Mouse (Mus musculus): ENCODE measurements at regions not wholly inside any gene's neighbourhood (a gene's known extent, or its start where the extent isn't known, plus 50 kb on each side); places are given as distances from the start of the nearest gene placed in this dataset.

DNA sequence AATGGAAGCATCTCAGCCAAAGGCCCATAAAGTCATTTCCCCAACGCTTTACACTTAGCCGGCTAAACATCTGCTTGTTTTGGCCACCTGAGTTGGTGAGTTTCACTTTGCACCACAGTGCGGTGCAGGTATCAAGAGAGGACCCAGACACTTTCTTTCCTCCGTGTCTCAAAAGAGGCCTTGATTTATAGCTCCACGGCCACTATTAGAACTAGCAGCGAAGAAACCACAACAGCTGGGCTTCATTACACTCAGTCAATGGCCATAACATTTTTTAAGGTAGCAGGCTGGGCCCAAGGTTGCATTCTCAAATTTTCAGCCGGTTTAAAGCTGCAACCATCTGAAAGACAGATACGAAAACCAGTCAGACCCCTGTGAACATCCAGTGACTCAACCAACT lies 103.4 kb downstream of the Mreg start:
- DNase-seq: no peak

DNA sequence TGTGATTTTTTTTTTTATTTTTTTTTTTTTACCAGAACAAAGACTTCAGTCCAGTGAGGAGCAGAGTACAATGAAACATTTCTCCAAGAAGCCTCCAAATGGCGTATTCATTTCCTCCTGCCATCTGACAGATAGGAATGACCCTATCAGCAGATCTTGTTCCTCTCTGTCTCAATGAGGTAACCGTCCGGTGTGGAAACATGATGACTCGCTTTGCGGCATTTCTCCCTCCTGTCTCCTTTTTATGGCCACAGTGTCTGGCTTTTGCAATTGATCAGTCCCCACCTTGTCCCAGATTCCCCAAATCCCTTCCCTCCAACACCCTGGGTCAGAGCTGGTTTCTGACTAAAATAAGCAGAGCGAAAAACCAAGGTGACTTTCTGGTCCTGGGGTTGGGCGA lies 105.0 kb downstream of the Mreg start:
- DNase-seq: no peak

DNA sequence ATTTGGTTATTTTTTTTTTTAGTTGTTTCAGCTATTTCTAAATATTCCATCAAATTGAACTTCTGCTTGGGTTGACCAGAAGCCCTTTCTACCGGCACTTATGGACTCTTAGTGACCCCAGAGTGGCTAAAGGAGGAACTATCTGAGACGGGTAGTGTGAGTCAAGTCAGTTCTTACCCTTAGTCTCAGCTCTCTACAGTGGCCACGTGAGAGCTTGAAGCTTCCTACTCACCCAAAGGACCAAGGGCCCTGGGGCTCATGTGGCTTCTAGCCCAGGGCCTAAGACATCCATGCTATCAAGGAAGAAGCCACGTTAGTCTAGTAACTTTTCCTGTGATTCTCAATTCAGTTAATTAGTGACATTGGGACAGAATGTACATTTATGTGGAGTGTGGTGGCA lies 105.5 kb downstream of the Mreg start:
- DNase-seq: no peak

DNA sequence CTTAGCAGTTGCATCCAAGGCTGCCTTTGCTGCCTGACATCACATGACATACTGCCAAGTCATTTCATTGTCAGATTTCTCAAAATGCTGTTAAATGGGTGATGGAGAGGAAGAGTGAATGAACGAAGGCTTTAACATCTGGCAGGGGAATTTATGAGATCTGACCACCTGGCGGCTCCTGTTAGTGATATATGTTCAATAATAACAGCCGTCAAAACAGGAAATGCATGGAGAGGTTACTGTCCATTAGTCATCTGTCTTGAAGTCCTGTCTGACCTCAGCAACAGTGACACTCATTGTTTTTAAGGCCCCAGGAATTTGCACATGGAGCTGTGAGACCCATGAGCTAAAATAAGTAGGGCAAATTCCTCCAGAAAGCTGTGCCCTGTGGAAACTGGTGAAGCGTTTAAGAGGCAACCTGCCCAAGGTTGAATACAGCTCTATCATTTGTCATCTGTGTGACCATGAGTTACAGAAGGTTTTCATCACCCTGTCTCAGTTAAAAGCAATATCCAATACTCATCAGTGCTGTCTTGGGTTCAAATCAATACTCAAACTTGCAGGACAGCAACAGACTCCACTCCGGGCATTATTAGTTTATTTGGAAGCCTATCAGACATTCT lies 106.6 kb downstream of the Mreg start:
- no peak for DNase-seq

DNA sequence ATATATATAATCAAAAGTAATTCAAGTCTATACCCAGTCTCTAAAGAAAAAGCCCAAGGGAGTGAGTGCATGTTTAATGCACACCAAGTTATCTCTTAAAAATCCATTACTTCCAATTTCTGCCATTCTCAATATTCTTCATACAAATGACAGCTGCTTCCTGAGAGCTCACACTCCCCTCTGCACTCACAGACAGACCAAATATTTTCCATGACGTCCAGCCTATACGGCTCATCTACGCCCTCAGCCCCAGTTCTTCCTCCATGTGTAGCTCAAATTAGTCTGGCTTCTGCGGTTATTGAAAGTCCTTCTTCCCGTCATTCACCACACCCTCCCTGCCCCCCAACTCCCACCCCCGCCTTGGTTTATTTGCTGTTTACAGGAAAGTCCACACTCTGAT lies 108.1 kb downstream of the Mreg start:
- DNase-seq: no peak

DNA sequence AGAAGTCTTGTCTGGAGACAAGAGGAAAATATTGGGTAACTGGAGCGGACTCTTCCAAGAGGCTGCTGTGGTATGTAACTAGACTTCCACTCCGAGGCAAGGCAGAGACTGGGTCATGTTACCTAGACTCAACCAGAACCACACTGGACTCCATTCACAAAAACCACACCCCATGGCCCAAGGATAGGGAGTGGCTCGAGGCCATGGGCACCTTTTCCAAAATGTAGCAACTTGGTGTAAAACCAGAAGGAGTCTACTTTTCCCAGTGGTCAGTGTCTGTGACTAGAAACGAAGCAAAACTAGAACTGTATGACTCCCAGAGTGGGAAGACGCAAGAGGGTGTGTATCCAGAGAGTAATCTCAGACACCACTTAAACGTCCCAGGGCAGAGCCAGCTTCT lies 108.7 kb downstream of the Mreg start:
- no peak for DNase-seq

DNA sequence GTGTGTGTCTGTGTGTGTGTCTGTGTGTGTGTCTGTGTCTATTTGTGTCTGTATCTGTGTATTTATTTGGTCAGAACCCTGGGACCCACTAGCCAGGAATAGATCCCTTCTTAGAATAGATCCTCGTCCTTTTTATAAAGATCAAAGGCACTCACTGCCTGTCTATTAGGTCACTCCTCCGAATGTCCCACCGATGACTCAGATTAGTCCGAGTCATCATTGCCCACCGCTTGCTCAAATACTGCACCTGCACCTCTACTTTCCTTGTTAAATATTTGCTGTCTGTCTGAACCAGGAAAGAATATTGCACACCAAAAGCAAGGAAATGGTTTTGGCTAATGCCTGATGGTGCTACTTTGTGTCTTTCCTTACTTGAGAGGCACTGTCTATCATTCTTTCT lies 112.7 kb downstream of the Mreg start:
- DNase-seq: no peak

DNA sequence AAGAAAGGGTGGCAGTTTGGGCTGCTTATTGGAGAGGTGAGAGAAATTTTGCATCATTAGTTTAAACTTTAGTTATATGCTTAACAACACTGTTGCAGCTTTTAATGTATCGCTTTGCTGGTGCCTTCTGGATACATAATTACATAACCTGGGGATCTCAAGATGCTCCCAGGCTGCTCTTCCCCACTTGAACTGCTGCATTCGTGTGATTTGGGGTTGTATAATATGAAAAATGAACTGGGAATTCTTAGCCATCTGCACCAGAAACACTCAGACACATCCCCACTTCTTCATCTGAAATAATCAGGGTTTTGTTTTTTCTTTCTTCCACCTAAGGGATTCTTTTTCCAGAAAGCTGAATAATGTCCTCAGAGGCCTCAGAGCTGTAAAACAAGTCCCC lies 120.8 kb downstream of the Mreg start:
- no peak for DNase-seq

DNA sequence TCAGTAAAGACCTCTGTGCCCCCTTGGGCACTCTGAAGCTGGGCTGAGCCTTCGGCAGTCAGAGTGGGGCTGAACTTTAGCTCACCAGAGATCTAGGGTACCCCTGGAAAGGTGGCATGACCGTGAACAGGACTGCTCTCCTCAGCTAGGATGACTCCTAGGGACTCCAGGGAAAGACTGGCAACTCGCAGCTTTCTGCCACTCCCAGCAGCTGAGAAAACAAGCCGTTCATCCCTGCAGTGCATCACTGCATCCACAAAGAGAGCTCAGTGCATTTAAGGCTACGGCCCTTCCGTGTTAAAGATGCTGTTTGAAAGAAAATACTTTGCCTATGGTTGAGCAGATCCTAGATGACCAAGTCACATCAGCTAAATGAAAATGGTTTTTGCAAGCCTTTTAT lies 126.4 kb downstream of the Mreg start:
- no peak for DNase-seq

DNA sequence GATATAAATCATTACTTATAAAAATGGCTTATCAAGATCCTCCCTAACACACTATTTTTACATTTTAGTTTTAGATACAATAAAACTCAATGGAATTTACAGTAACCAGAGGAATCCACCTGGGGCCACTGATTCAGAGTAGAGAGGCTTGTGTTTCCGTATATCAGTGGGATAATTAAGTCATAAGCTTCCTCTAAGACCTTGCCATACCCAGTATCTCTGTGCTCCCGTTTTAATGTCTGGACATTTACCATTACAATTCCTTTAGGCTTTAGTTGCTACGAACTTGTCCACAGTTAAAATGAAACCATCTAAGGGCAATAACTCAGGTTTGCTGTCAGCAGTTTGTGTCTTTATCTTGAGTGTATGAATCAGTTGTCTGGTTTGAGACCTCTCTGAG lies 127.9 kb downstream of the Mreg start:
- no peak for DNase-seq

DNA sequence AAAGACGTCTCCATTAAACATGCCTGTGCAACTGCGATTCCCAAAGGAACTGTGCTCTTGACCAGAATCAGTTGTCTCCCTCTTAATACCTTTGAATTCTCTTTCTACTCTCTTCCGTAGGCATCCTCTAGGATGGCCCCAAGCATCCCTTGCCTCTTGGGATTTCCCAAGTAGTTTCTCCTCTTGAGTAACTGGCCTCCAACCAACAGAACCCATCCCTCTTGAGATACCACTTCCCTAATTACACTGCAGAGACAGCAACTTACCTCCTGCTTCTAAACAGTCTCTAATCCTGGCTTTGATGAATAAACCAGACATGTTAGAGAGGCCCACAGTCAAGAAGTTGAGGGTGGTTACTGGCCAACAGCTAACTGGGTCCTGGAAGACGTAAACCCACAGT lies 129.7 kb downstream of the Mreg start:
- no peak for DNase-seq

DNA sequence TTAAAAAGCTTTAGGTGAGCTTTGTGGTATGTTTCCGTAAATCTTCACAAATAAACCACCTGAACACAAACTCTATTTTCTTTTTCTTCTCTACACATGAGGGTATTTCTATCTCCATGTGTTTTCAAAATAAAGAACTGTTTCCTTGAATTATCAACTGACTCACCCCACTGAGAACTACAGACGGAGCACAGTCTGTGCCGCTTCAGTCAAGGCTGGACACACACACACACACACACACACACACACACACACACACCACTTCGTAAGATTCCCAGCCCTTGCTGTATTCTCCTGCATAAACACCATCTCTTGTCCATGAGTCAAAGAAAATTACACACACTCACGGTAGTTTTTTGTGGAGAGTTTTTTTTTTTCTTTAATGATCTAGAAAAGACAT lies 130.3 kb downstream of the Mreg start:
- no peak for DNase-seq

DNA sequence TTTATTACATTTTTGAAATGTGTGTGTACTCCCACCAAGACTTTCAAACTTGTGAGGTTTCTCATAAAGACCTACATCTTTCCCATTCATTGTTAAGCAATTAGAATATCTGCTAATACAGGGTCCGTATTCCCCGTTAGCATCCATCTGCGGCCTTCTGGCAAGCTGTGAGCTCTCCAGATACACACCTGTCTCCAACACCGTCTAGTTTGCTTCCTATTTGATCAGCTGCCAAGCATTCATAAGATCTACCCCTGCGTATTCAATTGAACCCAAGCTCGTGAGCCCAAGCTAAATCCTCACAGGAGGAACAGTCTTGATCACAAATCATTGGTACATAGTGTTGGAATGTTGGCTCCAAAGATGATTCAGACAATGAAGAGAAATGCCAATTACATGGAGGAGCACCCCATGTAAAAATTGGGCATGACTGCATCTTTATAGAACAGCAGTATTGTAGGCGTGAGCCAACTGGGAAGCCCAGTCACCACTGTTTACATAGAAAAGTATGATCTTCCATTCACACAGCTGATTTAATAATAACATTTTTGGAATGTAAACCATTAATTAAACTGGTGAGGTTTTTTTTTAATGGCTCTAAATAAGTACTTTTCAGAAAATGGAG lies 133.1 kb downstream of the Mreg start:
- no peak for DNase-seq

DNA sequence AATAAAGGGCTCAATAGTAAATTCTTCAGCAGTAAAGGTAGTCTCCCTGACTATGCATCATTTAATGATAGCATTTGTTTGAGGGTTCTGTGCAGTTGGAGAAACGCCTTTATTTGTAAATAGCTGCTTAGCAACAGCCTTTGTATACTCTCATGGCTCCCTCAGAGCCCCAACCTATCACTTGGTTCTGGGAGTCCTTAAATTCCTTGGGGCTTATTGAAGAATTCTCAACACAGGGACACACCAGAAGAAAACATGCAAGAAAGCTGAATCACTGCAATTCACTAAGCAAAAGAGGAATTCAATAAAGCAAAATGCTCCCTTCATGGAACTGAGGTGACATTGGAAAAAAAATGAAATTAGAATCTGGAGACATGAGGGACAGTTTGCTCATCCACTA lies 135.8 kb downstream of the Mreg start:
- DNase-seq: no peak

DNA sequence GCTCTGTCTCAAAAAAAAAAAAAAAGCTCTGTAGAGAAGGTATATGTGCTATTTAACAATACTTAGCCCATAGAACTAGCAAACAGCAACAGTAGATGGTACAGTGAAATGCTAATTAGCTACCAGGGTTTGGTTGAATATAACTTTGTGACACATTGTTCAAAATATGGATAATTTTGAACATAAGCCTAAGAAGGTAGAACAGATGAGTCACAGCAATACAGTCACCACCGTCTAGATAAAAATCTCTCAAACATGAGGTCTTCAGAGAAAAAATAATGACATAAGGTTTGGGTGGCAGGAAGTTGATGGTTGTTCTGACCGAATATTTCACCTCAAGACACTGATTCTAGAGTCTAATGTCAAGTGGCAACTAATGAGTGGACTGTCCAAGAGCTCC lies 136.6 kb downstream of the Mreg start:
- no peak for DNase-seq

DNA sequence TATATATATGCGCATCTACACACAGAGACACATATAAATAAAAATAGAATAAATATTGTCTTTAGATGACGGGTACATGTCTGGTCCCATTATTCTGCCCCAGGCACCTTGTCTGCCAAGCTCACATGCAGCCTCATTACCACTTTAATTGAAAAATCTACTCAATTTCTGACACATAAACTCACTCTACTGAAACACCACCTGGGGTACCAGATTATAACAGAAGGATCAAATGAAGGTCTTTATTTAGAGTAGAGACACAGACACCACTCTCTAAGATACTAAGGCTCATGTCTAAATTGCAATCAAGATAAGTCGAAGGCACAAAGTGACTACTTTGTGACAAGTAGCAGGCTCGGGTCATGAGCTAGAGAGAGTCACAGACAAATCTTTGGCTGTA lies 138.9 kb downstream of the Mreg start:
- DNase-seq: no peak

DNA sequence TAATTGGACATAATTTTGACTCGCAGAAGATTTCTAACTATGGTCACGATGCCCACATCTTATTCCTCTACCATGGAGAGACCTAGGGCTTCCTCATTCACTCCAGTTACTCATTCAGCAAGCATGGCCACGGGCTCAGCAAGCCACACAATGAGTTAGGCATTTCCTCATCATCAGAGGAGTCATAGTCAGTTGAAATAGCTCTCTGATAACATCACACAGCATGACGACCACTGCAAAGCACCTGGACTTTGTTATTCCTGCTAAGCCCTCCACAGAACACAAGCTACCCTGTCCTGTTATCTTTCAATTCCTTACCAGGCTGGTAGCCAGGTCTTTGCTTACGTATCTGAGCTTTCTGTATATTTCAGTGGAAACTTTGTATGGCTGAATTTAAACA lies 141.6 kb downstream of the Mreg start:
- no peak for DNase-seq

DNA sequence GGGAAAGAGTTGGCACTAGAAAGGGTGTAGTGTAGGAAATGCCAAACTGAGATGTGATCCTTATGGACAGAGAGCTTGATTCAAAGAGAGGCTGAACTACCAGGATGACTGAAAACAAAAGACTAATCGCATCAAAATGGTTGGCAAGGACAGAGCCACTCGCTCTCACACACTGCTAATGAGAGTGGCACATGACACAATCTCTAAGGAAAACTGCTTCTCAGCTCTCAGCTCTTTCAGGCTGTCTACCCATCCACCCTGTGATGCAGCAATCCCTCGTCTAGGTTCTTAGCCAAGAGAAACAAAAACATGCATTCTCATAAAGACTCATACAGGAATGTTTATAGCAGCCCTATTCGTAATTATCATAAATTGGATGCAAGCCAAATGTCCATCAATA lies 143.1 kb downstream of the Mreg start:
- no peak for DNase-seq

DNA sequence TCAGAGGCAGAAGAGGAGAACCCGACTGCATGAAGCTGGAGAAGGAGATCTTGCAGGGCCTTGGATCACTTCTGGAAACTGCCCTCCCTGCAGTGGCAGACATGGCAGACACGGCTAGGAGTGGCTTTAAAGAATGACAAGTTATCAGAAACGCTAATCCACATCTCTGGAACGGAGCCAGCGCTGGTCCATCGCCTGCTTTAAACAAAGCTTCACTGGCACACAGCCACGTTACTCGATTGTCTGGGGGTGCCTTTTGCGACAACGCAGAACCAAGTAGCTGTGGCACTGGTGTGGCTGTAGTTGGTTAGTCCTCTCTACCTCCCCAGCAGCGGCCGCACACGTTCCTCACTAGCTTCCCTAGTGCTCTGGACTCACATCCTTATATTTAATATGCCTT lies 147.0 kb downstream of the Mreg start:
- peak; percentile 16 for DNase-seq

DNA sequence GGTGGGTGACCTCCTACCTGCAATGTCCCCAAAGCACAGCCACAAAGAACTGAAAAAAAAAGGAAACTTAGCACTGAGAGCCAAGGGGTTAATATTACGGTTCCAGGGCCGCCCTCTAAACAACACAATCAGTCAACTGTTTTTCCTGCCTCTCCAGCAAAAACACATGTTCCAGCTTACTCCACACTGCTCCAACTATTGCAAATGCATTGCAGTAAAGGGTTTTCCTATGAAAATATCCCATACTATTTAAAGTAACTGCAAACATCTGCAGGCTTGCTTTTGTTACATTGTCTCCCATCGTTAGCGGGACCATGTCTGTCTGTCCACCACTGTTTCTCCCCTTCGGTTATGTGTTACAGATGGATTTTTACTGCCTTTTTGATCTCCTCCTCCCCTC lies 151.7 kb downstream of the Mreg start:
- DNase-seq: no peak

DNA sequence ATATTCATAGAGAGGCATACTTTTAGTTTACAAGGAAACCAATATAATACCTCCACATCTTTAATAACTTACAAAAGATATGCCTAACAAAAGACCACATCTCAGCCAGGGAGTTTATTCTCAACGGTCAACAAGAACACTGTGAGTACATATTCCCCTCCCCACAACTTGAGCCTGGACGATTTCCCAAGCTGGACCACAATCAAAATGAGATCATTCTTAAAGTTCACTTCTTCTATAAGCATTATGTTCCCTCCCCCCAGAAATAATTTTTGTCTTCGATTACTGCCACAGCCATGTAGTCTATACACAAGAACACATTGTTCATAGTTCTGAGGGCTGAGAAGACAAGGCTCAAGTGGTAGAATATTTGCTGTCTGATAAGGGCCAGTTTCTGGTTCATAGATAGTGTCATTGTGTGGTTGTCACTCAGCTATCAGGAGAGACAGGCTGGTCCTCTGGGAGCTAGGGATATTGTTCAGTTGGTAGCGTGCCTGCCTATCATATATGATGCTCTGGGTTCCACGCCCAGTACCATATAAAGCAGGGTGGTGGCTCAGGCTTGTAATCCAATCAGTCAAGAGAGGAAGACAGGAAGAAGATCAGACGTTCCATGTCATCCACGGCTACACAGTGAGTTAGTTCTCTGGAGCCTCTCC lies 153.9 kb downstream of the Mreg start:
- DNase-seq: peak; percentile 12

DNA sequence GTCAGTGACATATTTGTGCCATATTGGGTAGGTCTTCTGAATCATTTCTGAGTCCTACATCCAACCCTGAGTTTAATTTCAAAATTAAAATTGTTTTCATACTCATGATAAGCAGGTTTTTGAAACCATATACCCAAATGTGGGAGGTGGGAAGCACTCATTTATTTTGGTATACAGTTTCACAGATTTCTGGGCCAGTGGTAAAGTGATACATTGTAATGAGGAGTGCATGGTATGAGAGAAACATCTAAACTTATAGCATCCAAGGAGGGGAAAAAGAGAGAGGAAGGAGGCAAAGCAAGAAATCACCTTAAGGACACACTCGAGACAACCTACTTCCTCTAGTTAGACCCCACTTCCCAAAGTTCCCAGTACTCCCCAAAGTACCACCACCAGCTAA lies 157.6 kb downstream of the Mreg start:
- no peak for DNase-seq

DNA sequence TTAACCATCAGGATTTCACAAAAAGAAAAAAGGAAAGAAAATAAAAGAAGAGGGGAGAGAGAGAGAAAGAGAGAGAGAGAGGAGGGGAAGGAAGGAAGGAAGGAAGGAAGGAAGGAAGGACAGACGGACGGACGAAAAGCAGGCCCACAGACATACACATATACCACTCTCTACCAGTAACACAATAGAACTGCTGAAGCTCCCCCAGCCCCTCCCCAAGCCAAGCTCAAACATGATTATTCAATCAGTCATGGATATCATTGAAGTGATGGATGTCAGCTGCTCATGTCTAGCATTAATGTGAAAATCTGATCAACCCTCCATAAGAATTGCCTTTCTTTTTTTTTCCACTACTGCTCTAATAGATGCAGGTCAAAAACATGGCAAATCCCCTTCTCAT lies 161.2 kb downstream of the Mreg start:
- no peak for DNase-seq

DNA sequence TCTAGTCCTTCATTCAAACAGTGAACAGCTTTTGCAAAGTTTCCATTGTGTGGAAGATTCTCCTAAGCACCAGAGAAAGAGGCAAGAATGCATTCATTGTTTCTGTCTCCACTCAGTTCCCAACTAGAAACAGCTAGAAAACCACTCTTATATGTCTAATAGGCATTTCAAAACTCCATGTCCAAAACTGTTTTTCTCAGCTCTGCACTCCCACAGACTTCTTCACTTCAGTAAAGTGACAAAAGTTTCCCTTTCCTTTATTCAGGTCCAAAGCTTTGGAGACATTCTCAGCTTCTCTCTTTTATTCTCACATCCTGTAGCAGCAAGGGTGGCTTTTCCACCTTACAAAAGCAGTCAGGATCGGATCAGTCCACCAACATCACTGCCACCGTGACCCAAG lies 166.0 kb downstream of the Mreg start:
- no peak for DNase-seq

Data from gastrocnemius, postnatal 10 days (tissue).